Mouse (Mus musculus) kidney, embryonic 16.5 days (tissue): ENCODE results near the gene C2cd4c. TPM values are rescaled to one million over a fixed set of nuclear protein-coding genes. Genes with fewer than 3 reads are reported as not detected.

ENCODE experiments used
- ATAC-seq: fragments of 200-750 bp; cut with Nextera tagmentation; 2 replicates; pipeline ENCODE4 v1.8.0; 2017; ENCODE audit warnings: moderate TSS enrichment; ENCODE audit not compliant: low FRiP score, low TSS enrichment
- H3K27ac ChIP-seq: fragments of 300-500 bp; sonication (generic); 2 replicates; pipeline ENCODE4 v1.5.1; 2014; ENCODE audit warnings: low read length
- H3K27me3 ChIP-seq: fragments of 300-500 bp; sonication (generic); 2 replicates; pipeline ENCODE4 v1.6.1; 2014; ENCODE audit warnings: low read length, control low read depth, mixed read lengths; ENCODE audit not compliant: insufficient read depth
- H3K36me3 ChIP-seq: fragments of 300-500 bp; sonication (generic); 2 replicates; pipeline ENCODE4 v1.6.1; 2014; ENCODE audit warnings: low read length, control low read depth, mixed read lengths; ENCODE audit not compliant: insufficient read depth
- H3K4me1 ChIP-seq: fragments of 300-500 bp; sonication (generic); 2 replicates; pipeline ENCODE4 v1.6.1; 2014; ENCODE audit warnings: low read length, control low read depth, mixed read lengths; ENCODE audit not compliant: insufficient read depth
- H3K4me2 ChIP-seq: fragments of 300-500 bp; sonication (generic); replicated peaks from 2 replicates; pipeline ENCODE4 v1.6.1; 2014; ENCODE audit warnings: low read depth, low read length
- H3K4me3 ChIP-seq: fragments of 300-500 bp; sonication (generic); 2 replicates; pipeline ENCODE4 v1.5.1; 2014; ENCODE audit warnings: mild to moderate bottlenecking, low read length
- H3K9ac ChIP-seq: fragments of 300-500 bp; sonication (generic); replicated peaks from 2 replicates; pipeline ENCODE4 v1.6.1; 2014; ENCODE audit warnings: low read length
- H3K9me3 ChIP-seq: fragments of 300-500 bp; sonication (generic); 2 replicates; pipeline ENCODE4 v1.6.1; 2016; ENCODE audit warnings: low read length, control low read depth
- WGBS: fragments of 180-500 bp; shearing (Covaris S2); extraction: QIAGEN DNeasy Blood & Tissue Kit; methylation state at CpG from one replicate; pipeline ENCODE4 v1.1.7; 2014; 5-methylcytosine and 5-hydroxymethylcytosine counted together
- polyA plus RNA-seq: library from polyadenylated mRNA; unstranded; fragments of >200 nt; fragmentation: Nextera tagmentation; extraction: Ambion mirVana; gene quantifications from 2 replicates; pipeline ENCODE4 v1.2.1, GENCODE M21; 2015

The C2cd4c gene
- polyA plus RNA-seq, 1 experiment from 2014 or later, result 0.04 TPM

DNA sequence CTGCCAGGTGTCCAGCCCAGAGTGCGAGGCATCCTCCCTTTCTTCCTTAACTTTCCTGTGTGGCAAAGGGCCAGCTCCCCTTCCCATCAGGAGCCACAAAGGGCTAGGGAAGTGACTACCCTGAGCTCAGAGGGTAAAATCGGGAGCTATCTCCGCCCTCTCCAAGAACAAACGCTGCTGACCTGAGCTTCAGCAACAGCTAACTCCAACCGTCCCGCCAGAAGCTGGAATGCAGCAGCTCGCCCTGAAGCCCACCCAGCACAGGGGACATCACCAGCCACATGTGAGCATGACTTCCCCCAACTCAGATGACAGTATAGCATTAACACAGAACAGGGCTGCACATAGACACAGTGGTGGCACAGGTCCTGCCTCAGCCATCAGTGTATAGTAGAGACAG lies 29.8 kb downstream of the C2cd4c start:
- Histone ChIP-seq H3K4me1 (no peaks in the 10 kb centered on the region), H3K4me3 (no peak overlapping the region), H3K27ac (no peak overlapping the region), H3K9ac (no peak overlapping the region), H3K27me3 (no peaks in the 10 kb centered on the region; the same call in 1 of the 2 replicates), H3K9me3 (no peaks in the 10 kb centered on the region), H3K36me3 (no peaks in the 10 kb centered on the region), H3K4me2 (no peak overlapping the region)
- ATAC-seq, result no peak
- WGBS, result 61% methylated on average over 7 of the region's 7 CpGs

DNA sequence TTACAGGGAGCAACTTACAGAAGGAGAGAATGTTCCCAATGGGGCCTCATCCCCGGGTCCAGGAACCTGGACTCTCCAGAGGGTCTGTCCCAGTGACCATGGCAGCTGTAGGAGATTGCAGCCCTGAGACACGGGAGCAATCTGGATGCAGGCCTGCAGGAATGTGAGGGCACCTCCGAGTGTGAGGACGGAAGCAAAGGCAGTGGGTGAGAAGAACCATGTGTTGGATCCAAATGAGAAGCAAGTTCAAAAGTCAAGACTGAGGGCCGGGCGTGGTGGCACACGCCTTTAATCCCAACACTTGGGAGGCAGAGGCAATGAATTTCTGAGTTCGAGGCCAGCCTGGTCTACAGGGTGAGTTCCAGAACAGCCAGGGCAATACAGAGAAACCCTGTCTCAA lies 32.3 kb downstream of the C2cd4c start:
- Histone ChIP-seq H3K4me3 (no peak overlapping the region), H3K4me2 (no peak overlapping the region), H3K9me3 (no peaks in the 10 kb centered on the region), H3K36me3 (no peaks in the 10 kb centered on the region), H3K9ac (no peak overlapping the region), H3K27me3 (no peaks in the 10 kb centered on the region; the same call in 1 of the 2 replicates), H3K4me1 (no peaks in the 10 kb centered on the region), H3K27ac (no peak overlapping the region)
- ATAC-seq, result no peak
- 84% methylated on average over 8 of the region's 8 CpGs for WGBS

DNA sequence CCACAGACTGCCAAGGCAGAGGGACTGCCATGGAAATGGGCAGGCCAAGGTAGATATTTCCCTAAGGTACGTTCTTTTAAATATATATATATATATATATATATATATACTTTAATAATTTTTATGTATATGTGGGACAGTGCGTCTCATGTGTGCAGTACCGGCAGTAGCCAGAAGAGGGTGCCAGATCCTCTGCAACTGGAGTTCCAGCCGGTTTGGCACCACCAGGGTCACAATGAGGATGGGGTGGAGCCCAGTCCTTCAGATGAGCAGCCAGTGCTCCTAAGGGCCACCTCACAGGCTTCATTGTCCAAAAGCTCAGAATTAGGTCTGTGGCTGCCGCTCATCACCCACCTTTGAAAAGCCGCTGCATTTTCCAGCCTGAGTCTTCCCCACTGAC lies 33.0 kb downstream of the C2cd4c start:
- ATAC-seq, result no peak
- Histone ChIP-seq H3K4me1 (no peaks in the 10 kb centered on the region), H3K4me3 (no peak overlapping the region), H3K27ac (no peak overlapping the region), H3K27me3 (no peaks in the 10 kb centered on the region; the same call in 1 of the 2 replicates), H3K9ac (no peak overlapping the region), H3K36me3 (no peaks in the 10 kb centered on the region), H3K9me3 (no peaks in the 10 kb centered on the region), H3K4me2 (no peak overlapping the region)
- WGBS, result 47% methylated on average over 6 of the region's 6 CpGs

DNA sequence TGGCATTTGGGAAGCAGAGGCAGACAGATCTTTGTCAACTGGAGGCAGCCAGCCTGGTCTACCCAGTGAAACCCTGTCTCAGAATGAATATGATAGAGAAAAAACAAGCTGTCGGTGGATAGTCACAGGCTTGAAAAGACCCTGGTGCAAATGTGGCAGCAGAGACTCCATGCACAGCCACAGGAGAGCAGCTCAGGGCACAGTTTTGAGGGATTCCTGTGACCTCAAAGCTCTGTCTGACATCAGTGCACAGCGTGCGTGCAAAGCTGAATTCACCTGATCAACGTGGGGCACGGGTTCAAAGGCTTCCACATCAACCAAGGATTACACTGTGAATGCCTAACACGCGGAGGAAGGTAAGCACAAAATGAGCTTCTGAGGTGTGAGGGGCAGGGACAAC lies 33.5 kb downstream of the C2cd4c start:
- no peaks in the 10 kb centered on the region; the same call in 1 of the 2 replicates for H3K27me3 ChIP-seq
- no peak for ATAC-seq
- H3K4me3 ChIP-seq, result no peak overlapping the region
- H3K9me3 ChIP-seq, result no peaks in the 10 kb centered on the region
- H3K9ac ChIP-seq, result no peak overlapping the region
- H3K4me1 ChIP-seq, result no peaks in the 10 kb centered on the region
- H3K36me3 ChIP-seq, result no peaks in the 10 kb centered on the region
- H3K4me2 ChIP-seq, result no peak overlapping the region
- WGBS, result 70% methylated on average over 7 of the region's 7 CpGs
- H3K27ac ChIP-seq, result no peak overlapping the region

DNA sequence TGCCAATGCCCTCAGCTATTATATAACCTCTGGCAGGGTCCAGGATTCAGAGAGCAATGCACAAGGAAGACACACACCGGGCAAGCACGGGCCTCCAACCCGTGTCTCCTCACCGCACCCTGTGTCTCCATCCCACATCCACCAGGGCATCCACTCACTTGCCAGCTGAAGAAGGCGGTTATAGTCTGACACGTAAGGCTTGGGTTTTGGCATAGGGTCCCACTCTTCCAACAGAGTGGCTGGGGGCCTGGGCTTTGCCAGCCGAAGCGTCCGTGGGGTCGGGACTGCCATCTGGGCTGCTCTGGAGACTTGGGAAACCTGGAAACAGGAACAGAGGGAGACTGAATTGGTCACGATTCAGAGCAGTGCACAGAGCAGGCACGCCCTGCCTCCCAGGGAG lies 34.0 kb downstream of the C2cd4c start:
- Histone ChIP-seq H3K27me3 (no peaks in the 10 kb centered on the region; the same call in 1 of the 2 replicates), H3K9me3 (no peaks in the 10 kb centered on the region), H3K36me3 (no peaks in the 10 kb centered on the region), H3K4me1 (no peaks in the 10 kb centered on the region), H3K4me2 (no peak overlapping the region), H3K4me3 (no peak overlapping the region), H3K27ac (no peak overlapping the region), H3K9ac (no peak overlapping the region)
- ATAC-seq, result no peak
- 79% methylated on average over 12 of the region's 12 CpGs for WGBS

DNA sequence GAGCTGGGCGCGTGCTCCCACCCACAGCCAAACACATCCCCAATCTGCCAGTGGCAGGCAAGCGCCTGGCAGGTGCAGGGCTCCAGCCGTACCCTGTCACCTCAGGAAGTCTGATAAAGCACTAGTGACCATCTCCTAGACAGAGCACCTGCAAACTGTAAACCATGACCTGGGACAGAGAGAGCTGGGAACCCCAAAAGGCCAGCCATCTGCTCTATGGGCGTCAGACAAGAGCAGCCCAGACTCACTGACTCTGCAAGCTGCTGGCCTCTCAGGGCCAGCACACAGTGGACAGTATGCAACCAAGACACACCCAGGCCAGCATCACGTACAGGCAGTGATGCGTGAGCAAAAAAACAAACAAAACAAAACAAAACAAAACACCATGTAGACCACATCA lies 34.9 kb downstream of the C2cd4c start:
- no peak overlapping the region for H3K4me2 ChIP-seq
- H3K27me3 ChIP-seq, result no peaks in the 10 kb centered on the region; the same call in 1 of the 2 replicates
- H3K36me3 ChIP-seq, result no peaks in the 10 kb centered on the region
- no peaks in the 10 kb centered on the region for H3K4me1 ChIP-seq
- H3K27ac ChIP-seq, result no peak overlapping the region
- H3K4me3 ChIP-seq, result no peak overlapping the region
- no peaks in the 10 kb centered on the region for H3K9me3 ChIP-seq
- 79% methylated on average over 7 of the region's 7 CpGs for WGBS
- ATAC-seq, result no peak
- no peak overlapping the region for H3K9ac ChIP-seq

DNA sequence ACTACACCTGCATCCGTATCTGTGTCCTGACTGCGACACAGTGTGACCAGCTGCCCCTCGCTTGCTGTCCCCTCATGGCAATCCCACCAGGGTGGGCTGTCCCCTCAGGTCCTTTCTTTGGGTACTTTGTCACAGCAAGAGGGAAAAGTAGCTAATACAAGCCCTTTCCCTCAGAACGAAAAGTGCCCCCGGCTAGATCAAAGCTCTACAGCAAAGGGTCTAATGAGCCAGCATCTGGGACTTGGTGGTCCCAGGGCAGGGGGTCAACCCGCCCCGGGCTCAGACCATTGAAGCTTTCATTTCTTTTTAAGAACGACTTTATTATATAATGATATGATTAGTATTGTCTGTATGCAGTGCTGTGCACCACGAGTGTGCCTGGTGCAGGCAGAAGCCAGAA lies 35.5 kb downstream of the C2cd4c start:
- Histone ChIP-seq H3K4me2 (no peak overlapping the region), H3K9me3 (no peaks in the 10 kb centered on the region), H3K36me3 (no peaks in the 10 kb centered on the region), H3K4me1 (no peaks in the 10 kb centered on the region), H3K27ac (no peak overlapping the region), H3K9ac (no peak overlapping the region), H3K27me3 (no peaks in the 10 kb centered on the region; the same call in 1 of the 2 replicates), H3K4me3 (no peak overlapping the region)
- WGBS, result 73% methylated on average over 9 of the region's 9 CpGs
- no peak for ATAC-seq

DNA sequence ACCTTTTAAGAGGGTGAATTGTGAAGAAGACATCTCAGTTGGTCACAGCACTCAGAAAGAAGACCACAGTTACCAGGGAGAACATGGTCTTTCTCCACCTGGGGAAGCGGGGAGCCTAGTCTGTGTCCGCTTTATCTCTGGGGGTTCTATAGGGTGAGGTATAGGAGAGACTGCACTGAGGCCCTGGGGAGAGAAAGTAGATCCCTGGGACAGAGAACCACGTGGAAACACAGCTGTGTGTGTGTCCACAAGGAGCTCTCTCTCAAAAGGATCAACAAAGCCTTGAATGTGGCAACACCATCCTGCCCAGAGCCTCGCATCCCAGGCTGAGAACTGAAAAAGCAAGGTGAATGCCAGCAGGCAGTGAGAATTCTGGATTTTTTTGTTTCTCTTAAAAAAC lies 36.4 kb downstream of the C2cd4c start:
- Histone ChIP-seq H3K27me3 (no peaks in the 10 kb centered on the region; the same call in 1 of the 2 replicates), H3K4me2 (no peak overlapping the region), H3K9me3 (no peaks in the 10 kb centered on the region), H3K27ac (no peak overlapping the region), H3K4me1 (no peaks in the 10 kb centered on the region), H3K36me3 (no peaks in the 10 kb centered on the region), H3K4me3 (no peak overlapping the region), H3K9ac (no peak overlapping the region)
- ATAC-seq, result no peak
- WGBS, result 78% methylated on average over 4 of the region's 4 CpGs

DNA sequence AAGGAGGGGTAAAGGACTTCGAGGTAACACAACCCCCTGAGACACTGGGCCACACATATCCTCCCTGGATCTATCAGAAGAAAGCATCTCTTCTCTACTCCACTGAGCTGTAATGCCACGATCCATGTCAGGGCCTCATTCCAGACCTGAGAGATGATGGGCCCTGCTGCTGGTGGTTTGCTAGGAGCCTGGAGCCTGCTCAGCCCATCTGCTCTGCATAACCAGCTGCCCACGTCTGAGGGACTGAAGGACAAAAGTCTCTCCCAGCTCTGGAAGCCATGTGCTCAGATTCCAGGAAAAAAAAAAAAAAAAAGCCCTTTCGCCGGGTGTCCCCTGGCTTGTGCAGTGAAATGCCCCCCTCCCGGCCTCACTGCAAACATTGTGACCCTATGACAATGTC lies 38.1 kb downstream of the C2cd4c start:
- WGBS, result 58% methylated on average over 6 of the region's 6 CpGs
- no peak overlapping the region for H3K27ac ChIP-seq
- ATAC-seq, result no peak

DNA sequence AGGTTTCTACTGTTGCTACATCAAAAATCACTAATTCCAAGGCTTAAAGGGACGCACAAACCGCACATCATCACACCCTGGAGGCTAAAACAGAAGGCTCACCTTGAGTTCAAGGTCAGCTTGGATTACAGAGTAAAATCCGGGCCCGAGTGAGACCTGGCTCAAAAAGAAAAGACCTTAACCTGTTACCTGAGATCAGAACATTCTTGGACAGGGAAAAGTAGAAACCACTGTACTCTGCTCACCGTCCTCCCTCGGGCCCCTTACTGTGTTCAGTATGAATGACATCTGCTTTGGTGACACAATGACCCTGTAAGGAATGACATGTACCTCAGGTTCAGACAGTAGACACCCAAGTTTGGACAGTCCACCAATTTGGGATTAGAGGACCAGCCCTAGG lies 39.0 kb downstream of the C2cd4c start:
- WGBS, result 89% methylated on average over 6 of the region's 6 CpGs

More for the DNA sequence above, 38.1 kb downstream of the C2cd4c start:
- no peak overlapping the region for H3K9ac ChIP-seq
- H3K4me1 ChIP-seq, result no peaks in the 10 kb centered on the region
- H3K4me3 ChIP-seq, result no peak overlapping the region
- H3K27me3 ChIP-seq, result no peaks in the 10 kb centered on the region; the same call in 1 of the 2 replicates
- no peak overlapping the region for H3K4me2 ChIP-seq
- H3K9me3 ChIP-seq, result no peaks in the 10 kb centered on the region
- H3K36me3 ChIP-seq, result no peaks in the 10 kb centered on the region

More for the DNA sequence above, 39.0 kb downstream of the C2cd4c start:
- H3K9ac ChIP-seq, result no peak overlapping the region
- H3K9me3 ChIP-seq, result no peaks in the 10 kb centered on the region
- H3K4me2 ChIP-seq, result no peak overlapping the region
- no peak for ATAC-seq
- no peaks in the 10 kb centered on the region for H3K4me1 ChIP-seq
- H3K36me3 ChIP-seq, result no peaks in the 10 kb centered on the region
- H3K27me3 ChIP-seq, result no peaks in the 10 kb centered on the region; the same call in 1 of the 2 replicates
- no peak overlapping the region for H3K4me3 ChIP-seq
- H3K27ac ChIP-seq, result no peak overlapping the region
